Mouse (Mus musculus) left cerebral cortex, adult 18-20 months (tissue): ENCODE measurements around the gene Usp34. TPM values are rescaled to one million over a fixed set of nuclear protein-coding genes. Genes with fewer than 3 reads are reported as not detected.
A peak's percentile ranks its signal among the peaks of the same experiment; 100 is the strongest.
"Not testable (repeated sequence)": the region's sequence is repeated elsewhere in the genome, so short reads cannot be mapped to it uniquely, and the experiment has no call there.

Source experiments
- DNase-seq, 2 experiments: peaks; one replicate each; pipeline ENCODE4 v3.0.0; 2021 to 2022; ENCODE audit warnings: low spot score in 2 of 2, mixed read lengths in 1 of 2
- long read RNA-seq, 2 experiments: library from polyadenylated mRNA; stranded (forward); transcript quantifications; one replicate each; pipeline ENCODE4 v2.0.0; 2021
- total RNA-seq, 2 experiments: library from RNA; stranded (reverse); gene quantifications; 2 replicates each; pipeline ENCODE4 v1.2.3; 2021

Gene Usp34
- total RNA-seq = 10 to 100 TPM; 84.5 to 92.5 TPM
- long read RNA-seq, experiment 1, partial matches to known transcripts = 8 of 10 reads
- long read RNA-seq, experiment 1, other reads (novel, unspliced or antisense) = 2 of 10 reads
- long read RNA-seq, experiment 2, partial matches to known transcripts = 8 of 10 reads
- long read RNA-seq, experiment 2, other reads (novel, unspliced or antisense) = 2 of 10 reads

- peak; percentile 31 to 42 for DNase-seq
Observed at GRCm38 (mm10) chr11:23306764-23307565, at the start of gene Usp34. Gene Usp34 (plus strand): TSS chr11:23306895.

- DNase-seq = no peak
Observed at GRCm38 (mm10) chr11:23259073-23259472, 47.6 kb upstream of the Usp34 start.

DNA sequence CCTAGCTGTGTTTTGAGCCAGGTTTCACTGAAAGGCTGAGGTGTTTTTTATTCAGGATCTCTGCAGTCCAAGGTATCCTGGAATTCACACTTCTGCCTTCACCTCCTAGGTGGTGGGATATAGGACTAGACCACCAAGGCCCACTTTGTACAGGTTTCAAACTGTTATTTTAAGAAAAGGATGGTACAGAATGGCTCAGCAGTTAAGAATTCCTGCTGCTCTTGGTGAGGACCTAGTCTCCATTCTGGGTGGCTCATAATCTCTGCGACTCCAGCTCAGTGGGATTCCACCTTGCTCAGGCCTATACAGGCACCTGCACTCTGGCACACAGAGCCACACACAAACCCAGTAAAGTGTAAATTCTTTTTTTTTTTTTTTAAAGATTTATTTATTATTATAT is 47.2 kb upstream of the Usp34 start:
- no peak for DNase-seq

DNA sequence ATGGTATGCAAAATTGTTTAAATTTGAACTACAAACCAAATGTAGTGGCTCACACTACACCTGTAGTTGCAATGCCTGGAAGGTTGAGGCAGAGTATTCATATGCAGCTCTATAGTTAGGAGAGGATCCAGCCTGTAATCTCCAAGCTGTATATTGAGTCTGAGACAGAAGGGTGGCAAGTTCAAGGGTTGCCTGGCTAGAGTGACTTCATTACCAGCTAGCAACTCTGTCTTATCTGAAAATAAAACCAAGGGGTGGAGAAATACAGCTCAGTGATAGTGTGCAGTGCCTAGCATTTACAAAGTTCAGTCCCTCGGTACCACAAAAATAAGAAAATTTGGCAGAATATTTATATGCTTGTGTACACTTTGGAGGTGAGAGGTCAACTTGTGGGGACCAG is 46.5 kb upstream of the Usp34 start:
- no peak for DNase-seq

- no peak for DNase-seq
Observed at GRCm38 (mm10) chr11:23261490-23261889, 45.2 kb upstream of the Usp34 start.

DNA sequence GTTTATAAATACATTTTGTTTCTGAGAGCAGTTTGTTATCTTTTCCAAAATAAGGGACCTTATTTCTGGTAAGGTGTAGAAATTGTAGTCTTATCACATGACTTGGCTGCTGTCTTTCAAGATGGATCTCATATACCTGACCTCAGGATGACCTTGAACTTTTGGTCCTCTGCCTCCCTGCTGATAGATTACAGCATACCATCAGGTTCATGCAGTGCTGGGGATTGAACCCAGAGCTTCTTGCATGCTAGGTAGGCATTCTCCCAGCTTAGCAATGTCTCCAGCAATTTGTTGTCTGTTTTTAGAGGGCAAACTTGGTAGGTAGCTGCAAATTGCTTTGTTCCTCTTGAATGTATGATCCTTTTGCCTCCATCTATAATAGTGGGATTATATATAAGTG is 41.7 kb upstream of the Usp34 start:
- DNase-seq = no peak

GRCm38 (mm10) chr11:23271770-23272724 is 34.6 kb upstream of the Usp34 start:
- peak in 1 of 2 experiments; percentile 53 for DNase-seq

- no peak for DNase-seq
Observed at GRCm38 (mm10) chr11:23275780-23276179, 30.9 kb upstream of the Usp34 start.

DNA sequence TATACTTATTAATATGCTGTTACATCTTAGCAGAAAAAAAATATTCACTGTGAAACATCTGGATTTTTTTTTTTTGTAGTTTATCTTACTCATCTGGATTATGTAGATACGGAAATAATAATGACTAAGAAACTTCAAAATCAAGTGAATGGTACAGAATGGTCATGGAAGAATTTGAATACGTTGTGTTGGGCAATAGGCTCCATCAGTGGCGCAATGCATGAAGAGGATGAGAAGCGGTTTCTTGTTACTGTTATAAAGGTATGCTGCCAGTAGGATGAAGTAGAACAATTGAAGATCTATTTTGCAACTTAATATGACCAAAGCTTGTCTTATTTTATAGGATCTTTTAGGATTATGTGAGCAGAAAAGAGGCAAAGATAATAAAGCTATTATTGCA is 22.2 kb upstream of the Usp34 start:
- no peak for DNase-seq

GRCm38 (mm10) chr11:23288866-23289265 is 17.8 kb upstream of the Usp34 start:
- DNase-seq = not testable (repeated sequence)

- DNase-seq = no peak
Observed at GRCm38 (mm10) chr11:23297379-23297778, 9.3 kb upstream of the Usp34 start.

DNA sequence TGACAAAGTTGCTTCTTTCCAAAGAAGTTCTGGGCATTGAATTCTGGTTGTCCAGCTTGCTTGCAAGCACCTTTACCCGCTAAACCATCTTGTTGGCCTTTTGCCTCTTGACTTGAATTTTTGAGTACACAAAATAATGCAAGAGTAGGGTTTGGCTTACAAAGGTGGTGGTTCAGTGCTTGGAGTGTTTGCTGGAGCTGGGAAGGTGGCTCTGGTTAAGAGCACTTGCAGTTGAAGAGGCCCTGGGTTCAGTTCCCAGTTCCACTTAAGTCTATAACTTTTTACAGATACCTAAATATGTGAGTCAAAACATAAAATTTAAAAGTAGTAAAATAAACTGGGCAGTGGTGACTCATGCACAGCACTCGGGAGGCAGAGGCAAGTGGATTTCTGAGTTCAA is 8.4 kb upstream of the Usp34 start:
- DNase-seq = no peak

- DNase-seq = no peak
Observed at GRCm38 (mm10) chr11:23299910-23300309, 6.8 kb upstream of the Usp34 start.

DNA sequence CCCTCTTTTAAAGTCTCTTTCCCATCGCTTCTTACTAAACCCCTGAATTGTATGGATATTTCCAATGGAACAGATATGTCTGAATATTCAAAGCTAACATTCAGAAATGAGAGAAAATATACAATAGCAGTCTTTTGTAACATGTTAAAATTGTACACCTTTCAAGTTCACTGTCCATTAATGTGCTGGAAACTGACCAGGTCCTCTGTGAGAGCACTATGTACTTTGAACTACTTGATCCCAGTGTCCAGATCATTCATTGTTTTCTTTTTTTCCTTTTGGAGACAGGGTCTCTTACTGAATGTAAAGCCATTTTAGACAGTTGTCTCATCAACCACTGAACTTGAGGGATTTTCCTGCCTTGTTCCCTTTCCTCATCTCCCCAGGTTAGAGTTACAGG is 3.6 kb upstream of the Usp34 start:
- DNase-seq = no peak

DNA sequence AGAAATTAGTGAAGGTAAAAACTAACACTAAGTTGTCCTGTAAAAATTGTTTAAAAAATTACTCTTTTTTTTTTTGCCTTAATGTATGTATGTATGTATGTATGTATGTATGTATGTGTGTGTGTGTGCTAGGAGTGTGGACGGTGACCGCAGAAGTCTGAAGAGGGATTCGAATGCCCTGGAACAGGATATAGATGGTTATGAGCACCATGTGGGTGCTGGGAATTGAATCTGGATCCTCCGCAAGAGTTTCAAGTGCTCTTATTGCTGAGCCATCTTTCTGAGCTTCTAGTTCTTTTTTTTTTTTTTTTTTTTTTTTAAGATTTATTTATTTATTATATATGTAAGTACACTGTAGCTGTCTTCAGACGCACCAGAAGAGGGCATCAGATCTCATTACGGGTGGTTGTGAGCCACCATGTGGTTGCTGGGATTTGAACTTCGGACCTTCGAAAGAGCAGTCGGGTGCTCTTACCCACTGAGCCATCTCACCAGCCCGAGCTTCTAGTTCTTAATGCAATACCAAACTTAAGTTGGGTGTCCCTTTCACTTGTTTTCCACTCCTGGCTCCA is 1.5 kb upstream of the Usp34 start:
- not testable (repeated sequence) for DNase-seq

DNA sequence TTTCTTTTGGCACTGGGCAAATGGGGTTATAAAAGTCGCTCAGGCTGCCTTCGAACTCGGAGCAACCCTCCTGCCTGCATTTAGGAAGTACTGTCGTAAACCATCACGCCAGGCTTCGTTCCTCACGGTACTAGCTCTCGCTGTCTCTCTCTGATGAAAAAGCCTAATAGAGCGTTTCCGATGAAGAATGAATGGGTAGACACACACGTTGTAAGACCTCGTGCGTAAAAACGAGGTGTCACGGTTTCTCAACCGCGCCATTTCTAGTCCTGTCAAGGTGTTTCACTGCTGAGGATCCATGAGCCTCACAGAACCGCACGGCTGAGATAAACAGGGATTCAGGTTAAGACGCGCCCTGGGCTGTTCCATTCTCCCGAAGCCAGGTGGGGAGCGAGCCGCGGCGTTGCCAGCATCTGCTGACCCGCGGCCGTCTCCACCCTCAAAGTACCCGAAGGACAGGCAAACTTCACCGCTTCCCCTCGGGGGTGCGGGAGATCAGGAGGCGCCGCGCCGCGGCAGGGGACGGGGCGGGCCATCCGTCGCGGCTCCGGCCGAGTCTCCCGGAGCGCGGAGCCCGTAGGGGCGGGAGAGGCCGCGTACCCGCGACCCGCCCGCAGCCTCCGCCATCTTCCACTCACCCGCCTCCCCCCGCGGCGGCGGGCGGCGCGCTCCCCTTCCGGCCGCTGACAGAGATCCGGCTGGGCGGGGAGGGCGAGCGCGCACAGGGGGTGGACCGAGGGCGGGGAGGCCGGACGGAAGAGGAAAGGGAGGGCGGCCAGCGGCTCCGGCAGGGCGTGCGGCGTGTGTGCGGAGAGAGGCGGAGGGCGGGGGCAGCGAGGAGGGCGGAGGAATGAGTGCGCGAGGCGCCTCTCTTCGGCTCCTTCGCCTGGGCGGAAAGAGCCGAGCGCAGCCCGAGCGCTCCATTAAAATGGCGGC is 754 bp upstream of the Usp34 start:
- peak; percentile 92 to 96 for DNase-seq

DNA sequence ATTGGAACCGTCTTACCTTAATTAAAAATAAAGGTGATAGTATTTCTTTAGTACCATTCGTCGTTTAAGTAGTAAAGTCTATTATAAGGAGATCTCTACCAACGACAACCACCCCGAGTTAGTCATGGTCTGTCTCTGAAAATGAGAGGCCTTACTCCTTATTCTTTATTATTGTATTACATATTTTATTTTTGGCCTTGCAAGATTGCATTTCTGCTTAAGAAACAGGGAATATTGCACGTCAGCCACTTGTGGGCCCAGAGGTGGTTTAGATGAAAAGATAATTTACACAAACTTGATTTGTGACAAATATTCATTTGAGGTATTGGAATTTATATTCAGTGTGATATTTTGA is 848 bp downstream of the Usp34 start:
- no peak for DNase-seq

GRCm38 (mm10) chr11:23313496-23313895 is 6.8 kb downstream of the Usp34 start:
- DNase-seq = no peak

- DNase-seq = no peak
Observed at GRCm38 (mm10) chr11:23329413-23329812, 22.7 kb downstream of the Usp34 start.

DNA sequence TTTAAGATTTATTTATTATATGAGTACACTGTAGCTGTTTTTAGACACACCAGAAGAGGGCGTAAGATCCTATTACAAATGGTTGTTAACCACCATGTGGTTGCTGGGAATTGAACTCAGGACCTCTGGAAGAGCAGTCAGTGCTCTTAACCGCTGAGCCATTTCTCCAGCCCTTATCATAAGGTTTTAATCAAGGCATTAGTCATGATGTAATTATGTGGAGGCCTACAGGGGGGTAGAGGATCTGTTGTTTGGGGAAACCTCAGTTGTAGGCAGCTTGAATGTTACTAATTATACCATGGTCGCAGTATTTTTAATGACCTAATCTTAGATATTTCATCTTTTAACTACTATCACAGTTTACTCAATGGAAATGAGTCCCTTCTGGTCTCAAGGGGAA is 25.4 kb downstream of the Usp34 start:
- DNase-seq = no peak
